Mouse (Mus musculus): Measurements from ENCODE around the gene Entr1.

DNA sequence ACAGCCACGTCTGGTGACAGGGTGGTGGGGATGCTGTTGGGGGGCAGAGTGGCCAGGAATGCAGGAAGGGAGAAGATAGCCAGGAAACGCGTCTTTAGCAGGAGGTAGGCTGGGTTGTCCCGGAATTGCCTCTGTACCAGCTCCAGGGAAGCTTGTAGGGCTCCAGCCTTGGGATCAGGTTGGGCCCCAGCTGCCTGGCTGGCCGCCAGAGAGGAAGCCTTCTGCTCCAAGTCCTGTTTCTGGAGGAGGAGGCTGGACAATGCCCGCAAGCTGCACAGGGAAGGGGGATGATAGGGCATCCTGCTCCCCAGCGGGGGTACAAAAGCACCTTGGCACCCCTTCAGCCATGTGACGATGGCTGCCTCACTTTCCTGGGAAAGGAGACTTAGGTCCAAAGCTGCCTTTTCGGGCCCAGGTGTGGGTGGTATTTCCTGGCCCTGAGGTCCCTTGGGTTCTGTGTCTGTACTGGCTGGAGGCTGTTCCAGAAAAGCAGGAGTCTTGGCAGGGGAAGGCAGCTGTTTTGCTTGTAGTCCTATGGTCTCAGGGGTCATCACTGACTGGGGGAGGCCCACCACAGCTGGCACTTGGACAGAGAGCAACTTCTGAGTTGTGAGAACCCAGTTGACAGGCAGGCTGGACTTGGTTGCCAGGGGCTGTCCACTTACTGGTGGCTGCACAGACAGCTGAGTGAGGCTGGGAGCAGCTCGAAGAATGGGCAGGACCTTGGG is 24.2 kb downstream of the Entr1 start:
- TF ChIP-seq CTCF (IDR thresholded peaks at IDR 0.05; ENCODE audit: low read depth): no peak
- no peak for TF ChIP-seq EP300 (optimal IDR thresholded peaks at IDR 0.05)

All from stomach, postnatal 0 days (tissue).